Mouse (Mus musculus) left cerebral cortex, adult 11 months (tissue): Measurements from ENCODE around the gene Myo10.

Experiments
- DNase-seq: peaks from one replicate; pipeline ENCODE4 v3.0.0; 2022; ENCODE audit warnings: low spot score

The Myo10 gene

GRCm38 (mm10) chr15:25797888-25798287 lies 175.6 kb downstream of the Myo10 start:
- no peak for DNase-seq

GRCm38 (mm10) chr15:25801726-25802125 lies 179.4 kb downstream of the Myo10 start:
- DNase-seq = no peak

- DNase-seq = no peak
Observed at GRCm38 (mm10) chr15:25802194-25802593, 179.9 kb downstream of the Myo10 start.

- DNase-seq = no peak
Observed at GRCm38 (mm10) chr15:25803111-25803510, 180.8 kb downstream of the Myo10 start.

GRCm38 (mm10) chr15:25805336-25806110 lies 183.2 kb downstream of the Myo10 start:
- DNase-seq = no peak

- no peak for DNase-seq
Observed at GRCm38 (mm10) chr15:25806363-25806762, 184.0 kb downstream of the Myo10 start.

GRCm38 (mm10) chr15:25806878-25807277 lies 184.6 kb downstream of the Myo10 start:
- DNase-seq = no peak

GRCm38 (mm10) chr15:25808677-25809460 lies 186.5 kb downstream of the Myo10 start:
- no peak for DNase-seq

- DNase-seq = no peak
Observed at GRCm38 (mm10) chr15:25809669-25810068, 187.3 kb downstream of the Myo10 start.

GRCm38 (mm10) chr15:25811834-25812250 lies 189.5 kb downstream of the Myo10 start:
- DNase-seq = no peak

GRCm38 (mm10) chr15:25812479-25812878 lies 190.2 kb downstream of the Myo10 start:
- no peak for DNase-seq

- DNase-seq = no peak
Observed at GRCm38 (mm10) chr15:25814535-25814934, 192.2 kb downstream of the Myo10 start.

- no peak for DNase-seq
Observed at GRCm38 (mm10) chr15:25817191-25817590, 194.9 kb downstream of the Myo10 start.

GRCm38 (mm10) chr15:25821981-25822380 lies 199.7 kb downstream of the Myo10 start:
- no peak for DNase-seq

- no peak for DNase-seq
Observed at GRCm38 (mm10) chr15:25822656-25823055, 200.3 kb downstream of the Myo10 start.

GRCm38 (mm10) chr15:25826531-25826961 lies 204.2 kb downstream of the Myo10 start:
- no peak for DNase-seq

- no peak for DNase-seq
Observed at GRCm38 (mm10) chr15:25828464-25828863, 206.1 kb downstream of the Myo10 start.

GRCm38 (mm10) chr15:25830426-25830825 lies 208.1 kb downstream of the Myo10 start:
- no peak for DNase-seq

GRCm38 (mm10) chr15:25834282-25834681 lies 212.0 kb downstream of the Myo10 start:
- DNase-seq = no peak

GRCm38 (mm10) chr15:25834920-25835674 lies 212.8 kb downstream of the Myo10 start:
- no peak for DNase-seq

- DNase-seq = no peak
Observed at GRCm38 (mm10) chr15:25842462-25843085, 220.2 kb downstream of the Myo10 start.
